Mouse (Mus musculus): Measurements from ENCODE around the gene Hoxd12.

- no peak for TF ChIP-seq POLR2A (IDR thresholded peaks at IDR 0.05; ENCODE audit: borderline replicate concordance, extremely low read depth, low read depth, low read length)
- TF ChIP-seq CTCF (IDR thresholded peaks at IDR 0.05; ENCODE audit: insufficient read depth, low read length), result no peak
Observed at GRCm38 (mm10) chr2:74658667-74659371, 16.0 kb upstream of the Hoxd12 start.
